Mouse (Mus musculus) c-Kit-positive CD71-negative TER-119-negative erythroid progenitor cells, embryonic 14.5 days (primary cell): ENCODE measurements around the gene Pcsk2.

ENCODE experiments used
- DNase-seq: peaks from one replicate; pipeline ENCODE4 v3.0.0-alpha.2; 2013; ENCODE audit warnings: low read depth

Gene Pcsk2

DNA sequence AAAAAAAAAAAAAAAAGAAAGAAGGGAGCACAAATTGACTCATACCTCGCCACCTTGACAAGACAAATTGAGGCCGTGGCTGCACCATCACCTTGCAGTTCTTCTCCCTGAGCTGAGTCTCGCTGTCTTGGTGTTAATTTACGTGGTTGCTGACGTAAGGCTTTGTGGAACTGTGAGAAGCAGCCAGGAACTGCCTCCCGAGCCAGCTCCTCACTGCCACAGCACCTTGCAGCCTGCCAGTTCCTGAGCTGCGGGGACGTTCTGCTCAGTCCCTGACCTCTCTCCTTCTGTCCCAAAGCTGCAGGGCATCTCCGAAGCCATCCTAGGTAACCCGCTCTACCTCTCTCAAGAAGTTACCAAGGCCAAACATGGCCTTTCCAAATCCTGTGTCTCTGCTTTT is 186.5 kb downstream of the Pcsk2 start:
- no peak for DNase-seq

GRCm38 (mm10) chr2:143735442-143735841 is 189.5 kb downstream of the Pcsk2 start:
- no peak for DNase-seq

DNA sequence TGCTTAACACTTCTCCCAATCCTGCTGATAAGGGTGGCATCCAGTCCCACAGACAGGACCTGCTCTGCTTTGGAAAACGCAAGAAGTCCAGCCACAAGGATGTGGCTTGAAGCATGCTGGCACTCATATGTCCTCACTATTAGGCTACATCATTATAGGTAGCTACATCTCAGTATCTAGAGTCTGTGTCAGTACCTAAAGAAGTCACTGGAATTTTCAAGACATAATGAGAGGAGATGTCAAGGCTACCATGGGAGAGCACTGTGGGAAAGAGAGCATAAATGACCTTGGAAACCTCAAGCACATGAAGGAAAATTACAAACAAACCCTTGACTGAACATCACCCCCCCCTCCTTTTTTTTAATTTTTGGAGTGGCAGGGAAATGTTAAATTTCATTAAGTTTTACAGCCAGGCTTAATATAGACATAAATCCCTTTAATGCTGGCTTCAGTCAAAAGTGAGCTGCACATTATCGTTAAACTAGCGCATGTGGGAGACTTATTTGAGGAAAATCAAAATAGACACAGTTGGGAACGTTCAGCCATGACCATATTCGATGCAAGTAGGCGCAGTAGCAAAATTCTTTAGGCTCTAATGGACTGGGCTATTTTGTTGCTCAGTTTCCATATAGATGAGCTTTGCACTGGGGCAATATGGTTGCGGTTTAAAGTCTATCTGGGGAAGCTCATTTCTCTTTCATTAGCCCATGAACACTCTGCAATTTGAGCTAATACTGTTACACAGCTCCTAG is 193.7 kb downstream of the Pcsk2 start:
- DNase-seq = no peak

DNA sequence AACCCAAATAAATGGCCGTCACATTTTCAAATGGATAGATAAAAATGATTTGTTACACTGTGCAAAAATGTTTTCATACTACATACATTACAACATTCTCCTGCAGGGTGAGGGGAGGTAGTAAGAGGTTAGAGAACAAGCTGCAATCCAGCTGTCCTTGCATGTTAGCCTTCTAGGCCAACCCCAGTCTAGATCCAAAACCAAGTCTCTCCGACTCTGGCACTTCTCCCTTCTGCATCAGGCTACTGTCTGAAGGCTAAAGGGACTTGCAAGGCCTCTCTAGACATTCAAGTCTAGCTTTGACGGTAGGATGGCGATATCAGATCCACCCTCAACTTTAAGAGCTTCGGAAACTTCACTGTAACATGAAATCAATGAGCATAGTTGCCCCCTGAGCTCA is 196.5 kb downstream of the Pcsk2 start:
- no peak for DNase-seq

- DNase-seq = no peak
These were observed 197.1 kb downstream of the Pcsk2 start for GRCm38 (mm10) chr2:143743081-143743480.

- no peak for DNase-seq
These were observed 206.3 kb downstream of the Pcsk2 start for GRCm38 (mm10) chr2:143752051-143752788.

DNA sequence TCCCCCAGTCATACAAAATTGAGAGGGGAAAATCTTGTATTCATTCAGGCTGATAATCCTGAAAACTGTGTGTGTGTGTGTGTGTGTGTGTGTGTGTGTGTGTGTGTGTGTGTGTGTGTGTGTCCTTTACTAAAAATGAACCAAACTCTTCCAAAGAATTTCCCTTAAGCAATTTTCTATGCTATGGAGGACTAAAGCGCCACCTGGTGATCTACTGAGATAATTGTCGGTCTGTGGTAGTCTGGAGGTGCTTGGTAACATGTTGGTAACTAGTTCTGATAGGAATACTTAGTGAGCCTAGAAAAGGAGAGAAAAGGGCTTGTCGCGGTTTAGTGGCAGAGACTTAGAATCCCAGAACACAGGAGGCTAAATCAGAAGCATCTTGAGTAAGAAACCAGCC is 230.5 kb downstream of the Pcsk2 start:
- peak; percentile 1 for DNase-seq

- DNase-seq = no peak
These were observed 234.4 kb downstream of the Pcsk2 start for GRCm38 (mm10) chr2:143780310-143780709.

GRCm38 (mm10) chr2:143789911-143790310 is 244.0 kb downstream of the Pcsk2 start:
- DNase-seq = no peak

DNA sequence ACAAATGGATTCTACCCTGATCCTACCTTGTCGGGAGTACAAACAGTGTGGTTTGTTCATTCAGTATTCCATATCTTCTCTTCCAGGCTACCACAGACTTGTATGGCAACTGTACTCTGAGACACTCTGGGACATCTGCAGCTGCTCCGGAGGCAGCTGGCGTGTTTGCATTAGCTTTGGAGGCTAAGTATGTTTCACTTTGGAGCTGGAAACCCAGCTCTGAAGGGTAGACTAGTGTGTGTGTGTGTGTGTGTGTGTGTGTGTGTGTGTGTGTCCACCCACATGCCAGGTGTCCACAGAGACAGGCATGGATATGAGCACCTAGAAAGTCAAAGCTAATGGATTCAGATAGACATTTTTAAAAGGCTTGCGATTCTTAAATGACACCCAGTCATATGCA is 249.9 kb downstream of the Pcsk2 start:
- DNase-seq = no peak

- no peak for DNase-seq
These were observed 250.5 kb downstream of the Pcsk2 start for GRCm38 (mm10) chr2:143796335-143797013.

DNA sequence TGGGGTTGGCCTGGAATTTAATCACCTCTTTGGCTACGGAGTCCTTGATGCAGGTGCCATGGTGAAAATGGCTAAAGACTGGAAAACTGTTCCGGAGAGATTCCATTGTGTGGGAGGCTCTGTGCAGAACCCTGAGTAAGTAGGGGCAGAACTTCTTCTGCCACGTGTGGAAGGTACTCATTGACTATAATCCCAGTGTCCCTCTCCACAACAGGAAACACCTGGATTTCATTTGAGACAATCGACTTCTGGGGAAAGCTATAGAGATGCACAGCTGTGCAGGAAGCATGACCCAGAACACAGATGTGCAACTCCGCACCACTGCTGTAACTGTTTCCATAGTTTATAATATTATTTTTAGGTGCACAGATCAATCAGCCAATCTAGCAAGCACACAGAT is 255.1 kb downstream of the Pcsk2 start:
- no peak for DNase-seq

DNA sequence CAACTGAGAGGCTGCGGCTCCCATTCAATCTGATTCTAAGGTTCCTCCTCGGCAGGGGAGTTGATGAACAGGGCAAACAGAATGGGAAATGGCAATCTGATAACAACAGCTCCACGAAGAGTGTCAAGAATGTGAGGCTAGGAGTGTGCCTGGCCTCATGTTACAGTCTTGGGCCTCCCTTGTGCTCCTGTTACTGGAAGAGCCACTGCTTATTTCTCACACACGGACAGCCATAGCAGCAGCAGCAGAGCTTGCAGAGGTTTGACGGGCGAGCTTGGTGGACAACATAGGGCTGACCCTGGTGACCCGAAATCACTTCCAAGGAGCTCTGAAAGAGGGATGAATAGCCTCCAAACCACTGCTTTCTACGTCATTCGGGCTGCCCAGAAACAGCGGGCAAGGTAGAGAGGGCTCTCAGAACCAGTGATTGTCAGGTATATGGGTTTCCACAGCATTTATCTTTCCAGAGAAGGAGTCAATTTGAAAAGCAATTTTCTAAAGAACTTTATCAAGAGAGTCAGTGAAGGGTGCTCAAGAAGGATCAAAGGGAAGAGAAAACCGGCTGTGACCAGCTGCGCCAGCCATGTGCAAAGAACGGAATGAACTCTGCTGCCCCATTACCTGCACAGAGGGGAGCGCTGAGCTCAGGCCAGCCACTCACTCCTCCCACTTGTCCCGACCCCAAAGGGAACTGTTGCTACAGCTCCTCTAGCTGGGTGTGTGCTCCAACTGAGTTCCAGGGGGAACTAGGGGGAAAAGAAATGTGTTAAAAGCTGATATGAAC is 260.4 kb downstream of the Pcsk2 start:
- DNase-seq = no peak

DNA sequence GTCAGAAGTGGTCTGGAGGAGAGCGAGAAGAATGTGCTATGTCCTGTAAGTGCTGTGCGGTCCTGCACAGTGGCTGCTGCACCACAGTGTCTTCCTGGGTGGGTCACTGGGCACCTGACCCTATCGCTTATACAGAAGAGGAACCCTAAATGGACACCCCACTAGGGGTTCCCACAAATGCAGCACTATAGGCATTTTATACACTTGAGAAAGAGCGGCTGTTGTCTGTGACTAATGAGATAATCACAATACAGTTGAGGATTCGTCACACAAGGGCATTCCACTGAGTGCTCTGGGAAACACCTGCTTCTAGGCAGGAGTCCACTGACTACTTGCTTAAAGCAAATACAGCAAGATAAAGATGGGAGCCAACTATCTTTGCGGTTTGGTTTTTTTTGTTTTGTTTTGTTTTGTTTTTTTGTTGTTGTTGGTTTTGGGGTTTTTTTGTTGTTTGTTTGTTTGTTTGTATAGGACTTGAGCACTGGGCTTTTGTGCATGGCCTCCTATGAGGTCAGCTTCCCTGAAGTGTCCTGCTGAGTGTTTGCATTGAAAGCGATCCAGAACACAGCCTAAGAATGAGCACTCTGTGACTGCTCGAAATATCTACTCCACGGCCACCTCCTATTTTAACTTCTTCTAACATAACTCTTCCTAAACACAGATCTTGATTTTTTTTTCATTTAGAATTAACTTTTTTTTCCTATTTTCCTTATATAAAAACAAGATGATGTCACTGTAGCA is 261.1 kb downstream of the Pcsk2 start:
- DNase-seq = no peak

DNA sequence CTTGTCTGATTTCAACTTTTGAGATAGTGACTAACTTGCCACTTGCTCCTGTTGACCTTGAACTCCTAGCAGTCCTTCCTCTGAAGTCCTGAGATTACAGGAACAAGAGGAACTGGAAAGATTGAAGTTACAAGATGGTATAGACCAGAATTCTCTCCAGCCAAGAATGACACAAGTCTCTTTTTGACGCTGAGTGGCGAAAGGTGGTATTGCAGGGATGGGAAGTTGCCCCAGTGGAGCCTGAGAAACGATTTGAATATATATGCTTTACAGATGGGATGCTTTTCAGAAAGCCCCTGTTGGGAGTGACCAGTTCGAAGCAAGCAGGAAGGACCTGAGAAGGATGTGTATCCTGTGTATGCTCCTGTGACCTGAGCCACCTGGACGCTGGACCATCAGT is 262.8 kb downstream of the Pcsk2 start:
- DNase-seq = no peak

GRCm38 (mm10) chr2:143812262-143812661 is 266.3 kb downstream of the Pcsk2 start:
- DNase-seq = no peak

GRCm38 (mm10) chr2:143813461-143813860 is 267.5 kb downstream of the Pcsk2 start:
- DNase-seq = no peak

GRCm38 (mm10) chr2:143831645-143832044 is 285.7 kb downstream of the Pcsk2 start:
- DNase-seq = no peak

DNA sequence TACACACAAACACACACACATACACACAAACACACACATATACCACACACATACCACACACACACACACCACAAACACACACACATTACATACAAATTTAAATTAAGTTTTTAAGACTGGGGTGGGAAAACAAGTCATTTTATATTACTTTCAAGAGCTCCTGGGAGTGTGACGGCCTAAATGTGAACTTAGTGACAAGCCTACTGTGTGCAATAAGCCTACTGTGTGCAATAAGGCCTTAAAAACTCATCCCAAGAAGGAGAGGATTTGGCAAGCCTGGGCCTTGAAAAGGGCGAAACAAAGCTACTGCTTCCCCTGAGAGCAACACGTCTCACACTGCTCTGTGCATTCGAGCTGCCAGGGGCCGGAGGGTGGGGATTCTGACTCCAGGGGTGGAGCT is 286.8 kb downstream of the Pcsk2 start:
- no peak for DNase-seq

DNA sequence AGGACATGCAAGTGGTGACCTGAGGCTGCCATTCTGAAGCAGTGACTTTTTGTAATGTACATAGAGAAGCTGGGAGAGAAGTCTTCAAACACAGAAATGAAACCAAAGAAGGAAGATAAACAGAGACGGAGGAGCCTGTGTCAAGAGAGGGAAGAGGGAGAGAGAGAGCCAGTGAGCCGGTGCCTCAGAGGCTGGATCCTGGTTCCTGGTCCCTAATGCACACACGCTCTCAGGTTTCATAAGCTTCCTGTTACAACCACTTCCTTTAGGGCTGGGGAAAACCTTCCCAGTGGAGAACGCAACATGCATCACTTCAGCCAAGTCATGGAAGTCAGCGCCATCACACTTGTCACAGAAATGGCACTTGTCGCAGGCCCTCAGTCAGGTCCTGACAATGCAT is 288.1 kb downstream of the Pcsk2 start:
- no peak for DNase-seq

- DNase-seq = no peak
These were observed 289.9 kb downstream of the Pcsk2 start for GRCm38 (mm10) chr2:143835820-143836219.

- DNase-seq = peak; percentile 70
These were observed 291.3 kb downstream of the Pcsk2 start for GRCm38 (mm10) chr2:143837291-143837701.
